Mouse (Mus musculus): Measurements from ENCODE around the gene Elmo1. TPM values are rescaled to one million over a fixed set of nuclear protein-coding genes. Genes with fewer than 3 reads are reported as not detected.

Elmo1 gene
- total RNA-seq, 4 experiments from 2014 or later = 10.9 to 15.1 (median 13.8) TPM

DNA sequence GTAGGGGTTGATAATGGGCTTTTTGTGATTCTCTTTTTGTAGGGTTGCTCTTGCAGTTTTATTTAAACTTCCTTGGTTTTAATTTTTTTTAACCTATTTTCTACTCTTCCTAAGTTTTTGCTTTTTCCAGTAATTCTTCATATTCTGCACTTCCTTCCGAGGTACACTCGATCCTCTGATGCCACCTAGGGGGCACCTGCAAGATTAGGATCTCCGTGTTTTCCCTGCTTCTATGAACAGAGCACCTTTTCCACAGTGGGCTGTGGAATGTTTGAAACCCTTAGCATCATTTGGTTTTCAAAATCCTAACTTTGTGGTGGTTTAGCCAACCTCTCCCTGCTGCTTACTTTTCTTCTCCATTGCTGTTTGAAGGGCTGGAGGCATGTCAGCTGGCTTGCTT, 181.4 kb downstream of the Elmo1 start:
- DNase-seq = no peak

DNA sequence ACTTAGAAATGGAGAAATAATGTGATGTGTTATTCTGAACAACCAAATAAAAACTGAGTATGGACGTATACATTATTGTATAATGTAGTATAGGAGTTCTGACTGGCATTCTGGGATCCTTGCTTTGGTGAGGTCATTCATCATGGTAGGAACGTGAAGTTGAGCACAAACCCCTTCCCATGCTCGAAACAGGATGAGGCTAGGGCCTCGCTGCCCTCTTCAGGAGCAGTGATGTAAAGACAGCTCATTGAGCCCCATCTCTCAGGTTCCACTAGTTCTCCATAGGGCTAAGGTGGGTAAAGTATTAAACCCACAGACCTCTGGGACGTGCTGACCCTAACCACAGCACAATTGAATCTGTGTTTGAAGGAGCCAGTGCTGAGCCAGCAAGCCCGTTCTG, 182.2 kb downstream of the Elmo1 start:
- no peak for DNase-seq

DNA sequence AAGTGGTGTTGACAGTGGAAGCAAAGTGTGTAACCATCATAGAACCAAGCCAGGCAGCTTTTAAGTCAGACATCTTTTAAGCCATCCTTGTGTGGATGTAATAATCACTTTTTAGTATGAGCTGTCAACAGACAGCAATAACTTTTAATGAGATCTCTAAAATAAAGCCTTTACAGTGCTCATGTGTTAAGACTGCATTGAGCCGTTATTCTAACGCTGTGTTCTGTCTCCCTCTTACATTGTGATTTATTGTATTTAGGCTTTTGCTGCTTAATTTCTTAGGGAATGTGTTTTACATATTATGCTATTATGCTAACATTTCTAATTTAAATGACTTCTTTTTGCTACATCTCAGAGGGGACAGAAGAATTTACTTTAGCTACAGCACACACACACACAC, 189.5 kb downstream of the Elmo1 start:
- no peak for DNase-seq

DNA sequence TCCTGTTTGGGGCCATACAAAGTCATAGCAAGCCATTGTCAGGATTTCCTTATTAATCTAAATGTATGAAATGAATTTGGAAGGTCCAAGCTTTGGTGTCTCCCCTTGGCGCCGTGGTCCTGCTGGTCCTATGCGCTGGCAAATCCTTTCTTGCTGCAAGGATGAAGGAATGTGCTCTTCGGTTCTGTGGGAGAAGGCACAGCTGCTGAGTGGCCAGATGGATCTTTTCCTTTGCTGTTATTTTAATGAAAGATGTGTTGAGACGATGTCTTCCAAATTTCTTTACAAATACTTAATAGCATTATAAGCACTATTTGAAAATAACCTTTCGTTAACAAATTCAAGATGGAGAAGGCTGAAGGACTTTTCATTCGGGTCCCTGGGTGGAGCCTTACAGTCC, 193.5 kb downstream of the Elmo1 start:
- no peak for DNase-seq

DNA sequence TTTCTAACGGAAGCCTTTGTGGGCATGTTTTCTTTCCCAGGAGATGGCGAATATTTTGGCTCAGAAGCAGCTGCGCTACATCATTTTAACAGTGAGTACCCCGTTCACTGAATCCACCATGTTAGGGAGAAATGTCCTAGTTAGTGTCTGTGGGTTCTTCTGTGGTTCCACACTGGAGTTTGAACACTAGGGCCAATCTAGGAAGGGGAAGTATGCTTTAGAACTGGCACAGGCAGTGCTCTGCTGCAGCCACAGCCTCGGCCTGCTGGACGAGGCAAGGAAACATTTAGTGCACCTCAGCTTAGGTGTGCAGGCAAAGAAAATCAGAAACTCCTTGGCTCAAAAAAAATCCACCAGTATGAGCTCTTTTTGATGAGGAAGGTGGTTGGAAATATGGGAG, 196.3 kb downstream of the Elmo1 start:
- DNase-seq = no peak

DNA sequence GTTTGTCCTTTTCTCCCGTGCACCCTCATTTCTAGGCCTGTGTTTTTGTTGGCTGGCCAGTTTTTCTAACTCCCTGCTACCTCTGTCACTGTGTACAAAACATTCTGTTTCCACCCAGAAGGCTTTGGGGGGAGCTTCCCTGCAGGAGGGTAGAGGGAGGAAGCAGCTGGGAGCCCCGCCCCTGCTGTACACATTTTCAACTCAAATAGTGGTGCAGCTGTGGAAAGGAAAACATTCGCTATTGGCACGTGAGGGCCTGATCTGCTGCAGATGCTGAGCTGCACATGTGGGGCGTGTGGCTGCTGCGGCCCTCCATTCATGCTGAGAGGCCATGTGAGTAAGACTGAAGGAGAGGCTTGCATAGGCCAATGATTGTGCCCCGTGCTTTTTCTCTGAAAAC, 198.0 kb downstream of the Elmo1 start:
- DNase-seq = no peak

DNA sequence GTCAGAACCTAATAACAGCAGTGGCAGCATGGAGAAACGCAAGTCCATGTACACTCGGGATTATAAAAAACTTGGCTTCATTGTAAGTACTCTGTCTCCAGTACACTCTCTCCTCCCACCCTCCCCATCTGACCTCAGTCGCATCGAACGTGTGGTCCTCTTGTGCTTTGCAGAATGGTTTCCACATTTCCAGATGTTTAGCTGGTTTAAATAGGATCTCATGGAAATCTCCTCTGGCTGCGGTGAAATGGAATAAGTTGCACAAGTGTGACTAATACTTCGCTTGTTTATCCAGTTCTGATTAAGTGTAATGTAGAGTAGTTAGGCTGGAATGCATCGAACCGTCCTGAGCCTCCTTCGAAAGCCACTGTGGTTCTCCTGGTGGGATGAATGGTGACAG, 200.0 kb downstream of the Elmo1 start:
- no peak for DNase-seq

DNA sequence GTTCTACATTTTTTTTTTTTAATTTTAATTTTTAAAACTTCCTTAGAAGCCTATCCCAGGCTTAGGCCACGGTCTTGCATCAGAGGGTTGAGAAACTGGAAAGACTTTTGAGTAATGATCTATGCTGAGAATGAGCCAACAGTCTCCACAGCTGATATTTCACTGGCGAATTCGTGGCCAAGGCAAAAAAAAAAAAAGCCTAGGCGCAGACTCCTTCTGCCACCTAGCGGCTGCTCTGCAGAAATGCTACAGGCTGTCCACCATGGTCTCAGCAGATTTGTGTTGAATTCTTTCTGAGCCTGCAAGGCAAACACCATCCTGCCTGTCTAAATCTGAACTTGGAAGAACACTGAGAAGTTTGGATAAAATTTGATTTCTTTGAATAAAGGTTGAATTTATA, 202.0 kb downstream of the Elmo1 start:
- peak; percentile 42 for DNase-seq

DNA sequence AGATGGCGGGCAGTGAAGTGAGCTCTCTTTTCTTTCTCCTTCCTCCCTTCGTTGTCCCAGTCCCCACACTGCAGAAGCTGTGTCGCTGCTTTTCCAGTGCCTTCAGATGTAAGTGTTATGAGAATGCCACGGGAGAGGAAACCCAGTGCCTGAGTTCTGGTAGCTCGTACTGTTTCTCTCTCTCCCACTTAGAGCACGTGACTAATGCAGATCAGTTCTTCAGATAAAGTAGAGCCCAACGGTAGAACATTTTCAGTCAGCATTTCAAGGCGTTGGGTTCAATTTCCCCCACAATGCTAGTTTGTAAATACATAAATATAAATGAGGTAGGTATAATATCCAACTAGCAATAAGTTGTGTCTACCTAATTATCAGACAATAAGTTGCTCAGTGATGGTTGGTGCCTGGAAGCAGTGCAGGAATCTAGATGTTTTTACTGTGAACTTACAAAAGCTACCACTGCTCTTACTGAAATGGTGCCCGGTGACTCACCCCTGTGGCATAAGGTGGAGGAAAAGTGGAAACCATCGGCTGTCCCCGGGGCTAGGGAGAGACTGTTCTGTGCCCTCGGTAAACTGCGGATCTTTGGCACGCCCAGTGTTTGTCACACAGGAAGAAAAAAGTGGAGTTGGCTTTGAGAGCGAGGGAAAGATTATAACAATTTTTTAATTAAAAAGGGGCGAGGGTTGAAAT, 205.0 kb downstream of the Elmo1 start:
- DNase-seq = no peak

DNA sequence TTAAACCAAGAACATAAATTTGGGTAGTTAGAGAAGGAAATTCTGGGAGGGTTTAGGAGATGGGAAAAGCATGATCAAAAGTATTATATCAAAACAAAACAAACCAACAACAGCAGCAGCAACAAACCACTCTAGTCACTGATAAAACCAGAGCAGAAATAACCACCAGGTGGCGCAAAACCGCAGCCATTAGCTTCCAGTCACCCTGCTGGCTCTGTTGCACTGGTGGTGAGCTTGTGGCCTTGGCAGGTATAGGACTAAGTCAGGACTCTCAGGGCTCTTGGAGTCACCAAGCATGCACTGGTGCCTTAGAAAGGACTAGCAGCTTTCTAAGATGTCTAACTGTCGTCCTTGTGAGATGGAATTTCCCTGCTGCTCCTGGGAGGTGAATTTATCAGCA, 207.4 kb downstream of the Elmo1 start:
- no peak for DNase-seq

DNA sequence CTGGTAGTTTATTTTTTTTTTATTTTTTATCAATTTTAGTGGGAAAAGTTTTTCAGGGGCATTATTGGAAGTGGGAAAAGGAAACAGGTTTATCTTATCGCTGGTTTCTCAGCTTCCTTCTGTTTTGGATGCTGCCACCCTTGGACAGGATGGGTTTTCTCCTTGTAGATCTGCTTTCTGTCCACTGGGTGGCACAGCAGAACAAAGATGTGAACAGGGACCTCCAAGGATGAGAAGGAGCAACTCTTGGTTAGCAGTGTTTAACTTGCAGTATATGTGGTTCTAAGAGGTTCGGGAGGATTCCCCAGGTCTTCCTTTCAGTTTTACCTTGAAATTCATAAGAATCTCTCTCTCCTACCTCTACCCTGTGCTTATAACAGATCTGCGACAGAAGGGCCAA, 209.0 kb downstream of the Elmo1 start:
- DNase-seq = no peak

DNA sequence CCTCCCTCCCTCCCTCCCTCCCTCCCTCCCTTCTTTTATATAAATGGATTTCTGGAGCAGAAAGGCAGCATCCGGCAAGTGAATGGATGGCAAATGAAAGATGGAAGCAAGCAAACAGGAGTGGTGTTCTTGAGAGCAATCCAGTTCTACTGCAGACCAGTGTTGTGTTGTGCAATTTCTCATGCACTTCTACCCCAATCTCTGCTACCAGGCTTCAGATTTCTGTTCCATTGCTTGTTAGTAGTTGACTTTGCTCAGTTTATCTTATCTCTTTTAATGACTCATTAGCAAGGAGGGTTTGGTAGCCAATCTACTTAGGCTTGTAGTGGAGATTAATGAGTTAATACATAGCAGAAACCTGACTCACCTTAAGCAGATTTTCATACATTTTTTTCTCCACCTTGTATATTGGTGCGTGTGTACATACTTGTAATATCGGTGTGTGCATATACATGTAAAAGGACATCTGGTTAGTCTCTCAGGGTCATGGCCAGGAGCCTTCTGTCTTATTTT, 209.7 kb downstream of the Elmo1 start:
- DNase-seq = no peak

DNA sequence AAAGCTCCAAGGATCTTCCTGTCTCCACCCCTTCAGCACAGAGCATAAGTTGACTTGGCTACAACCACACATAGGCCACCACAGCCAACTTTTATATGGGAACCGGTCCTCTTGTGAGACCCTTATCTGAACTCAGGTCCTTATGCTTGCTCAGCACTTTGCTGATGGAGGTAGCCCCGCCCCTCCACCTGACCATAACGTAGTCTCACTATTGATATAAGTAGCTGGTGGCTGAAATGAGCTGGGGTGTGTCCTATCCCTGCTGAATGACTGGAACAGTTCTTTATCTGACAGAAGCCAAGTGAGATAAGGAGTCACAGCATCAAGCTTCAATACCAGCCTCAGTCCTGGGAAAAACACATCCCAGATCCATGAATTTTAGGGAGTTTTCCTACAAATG, 210.2 kb downstream of the Elmo1 start:
- DNase-seq = no peak

DNA sequence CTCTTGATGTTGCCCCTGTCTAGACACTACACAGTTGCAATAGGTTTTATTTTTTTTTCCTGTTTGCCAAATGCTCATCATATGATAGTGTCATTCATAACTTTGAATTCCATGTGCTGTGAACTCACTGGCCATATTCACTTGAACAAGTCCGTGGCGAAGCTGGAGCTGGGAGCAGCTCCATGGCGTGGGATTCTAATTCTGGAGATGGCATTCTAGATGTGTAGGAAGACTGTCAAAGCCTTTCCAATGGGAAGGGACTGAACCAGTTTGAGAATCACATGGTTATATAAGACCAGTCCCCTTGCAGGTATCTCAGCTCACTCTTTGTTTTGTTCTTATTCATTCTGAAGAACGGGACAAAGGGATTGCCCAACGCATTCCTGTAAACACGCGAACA, 211.4 kb downstream of the Elmo1 start:
- DNase-seq = no peak

DNA sequence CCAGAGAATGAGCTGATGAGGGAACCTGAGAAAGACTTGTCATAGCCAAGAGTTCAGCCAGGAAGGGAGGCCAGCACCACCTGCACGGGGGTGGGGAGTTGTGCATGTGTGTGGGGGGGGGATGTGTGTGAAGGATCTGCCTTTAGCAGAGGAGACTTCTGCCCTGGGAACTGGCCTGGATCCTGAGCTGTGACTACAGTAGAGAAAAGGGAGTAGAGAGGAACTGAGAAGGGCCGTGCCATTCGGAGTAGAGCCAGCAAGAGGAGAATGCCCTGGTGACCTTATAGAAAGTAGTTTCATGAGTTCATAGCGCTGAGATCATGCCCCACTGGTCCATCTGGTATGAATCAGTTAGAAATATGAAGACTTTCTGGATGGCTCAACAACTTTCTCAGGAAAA, 215.2 kb downstream of the Elmo1 start:
- DNase-seq = no peak

DNA sequence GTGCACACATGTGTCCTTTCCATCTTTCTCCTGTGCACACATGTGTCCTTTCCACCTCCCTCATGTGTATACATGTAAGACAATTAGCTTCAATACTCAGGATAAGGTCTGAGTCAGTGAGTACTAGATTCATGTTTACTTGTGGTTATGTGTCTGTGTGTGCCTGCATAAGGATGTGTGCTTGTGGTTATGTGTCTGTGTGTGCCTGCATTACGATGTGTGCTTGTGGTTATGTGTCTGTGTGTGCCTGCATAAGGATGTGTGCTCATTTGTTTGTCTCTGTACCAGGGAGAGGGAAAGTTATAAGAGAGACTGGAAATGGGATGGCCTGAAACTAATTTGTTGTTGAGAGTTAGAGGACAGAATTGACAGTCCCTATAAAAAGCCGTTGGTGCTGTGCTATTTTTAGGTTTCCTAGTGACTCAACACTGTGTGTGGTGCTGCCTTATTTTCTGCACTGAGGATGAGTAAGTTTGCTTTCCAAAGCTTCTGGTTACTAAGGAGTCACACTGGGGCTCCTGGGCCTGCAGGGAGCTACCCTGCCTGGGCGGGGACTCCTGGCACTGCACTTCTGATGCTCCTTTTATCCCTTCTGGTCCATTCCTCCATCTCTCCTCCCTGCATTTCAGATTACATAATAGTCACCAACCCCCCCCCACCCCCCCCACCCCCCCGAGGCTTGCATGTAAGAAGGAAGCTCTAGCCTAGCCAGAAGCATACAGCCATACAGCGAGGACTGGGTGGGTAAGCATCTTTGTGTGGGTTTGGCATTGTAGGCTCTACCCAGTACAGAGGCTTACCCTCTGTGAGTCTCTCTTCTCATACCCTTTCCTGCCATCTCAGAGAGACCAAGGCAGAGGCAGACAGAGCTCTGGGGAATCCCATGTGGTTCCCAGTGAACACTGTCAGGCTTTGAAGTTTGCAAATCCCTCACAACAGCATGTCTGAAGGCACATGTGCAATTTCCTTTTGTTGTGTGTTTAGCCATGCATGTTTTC, 216.1 kb downstream of the Elmo1 start:
- no peak for DNase-seq

DNA sequence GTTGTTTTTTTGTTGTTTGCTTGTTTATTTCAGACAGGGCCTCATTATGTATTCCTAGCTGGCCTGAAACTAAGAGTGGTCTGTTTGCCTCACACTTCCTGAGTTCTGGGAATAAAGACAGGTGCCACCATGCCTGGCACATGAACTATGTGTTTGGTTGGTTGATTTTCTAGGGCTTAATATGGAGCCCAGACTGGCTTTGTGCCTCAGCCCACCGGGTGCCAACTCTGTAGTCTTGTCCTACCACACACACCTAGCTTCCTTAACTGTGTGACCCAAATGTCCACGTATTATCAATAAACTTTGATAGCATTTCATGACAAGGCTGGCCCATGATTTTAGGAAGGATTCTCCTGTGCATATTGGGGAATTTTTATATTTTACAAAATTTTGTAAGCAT, 217.0 kb downstream of the Elmo1 start:
- no peak for DNase-seq

DNA sequence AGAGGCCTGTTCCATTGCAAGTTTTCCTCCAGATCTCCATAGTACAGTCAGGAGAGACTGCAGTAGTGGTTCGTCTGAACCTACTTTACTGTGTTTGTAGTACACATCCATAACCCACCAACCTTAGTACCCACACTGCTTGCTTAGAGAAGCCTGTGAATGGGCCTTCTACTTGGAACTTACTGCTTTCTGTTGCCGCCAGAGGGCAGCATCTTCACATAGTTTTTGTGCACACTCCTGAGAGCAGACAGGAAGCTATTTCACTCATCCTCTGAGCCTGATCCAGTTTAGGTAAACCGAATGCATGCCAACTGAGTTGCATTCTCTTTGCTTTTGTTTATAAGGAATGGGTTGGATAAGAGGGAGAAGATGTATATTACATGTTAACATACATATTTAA, 221.2 kb downstream of the Elmo1 start:
- peak; percentile 61 for DNase-seq

DNA sequence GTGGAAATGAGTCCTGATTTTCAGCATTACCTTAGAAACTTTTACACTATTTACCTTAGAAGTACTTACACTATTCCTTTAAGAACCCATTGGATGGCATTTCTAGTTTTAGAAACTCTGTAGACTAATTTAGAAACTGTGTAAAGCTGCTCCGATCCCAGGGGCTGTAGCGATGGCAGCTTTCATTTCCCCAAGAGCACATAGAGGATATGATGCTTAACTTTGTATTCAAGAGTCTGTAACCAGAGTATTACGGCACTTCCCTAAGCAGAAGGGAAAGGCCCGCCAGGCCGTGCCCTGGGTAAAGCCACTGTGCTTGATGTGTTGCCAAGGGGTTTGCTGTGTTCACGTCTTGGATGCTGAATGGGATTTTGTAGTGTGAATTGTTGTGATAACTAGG, 222.9 kb downstream of the Elmo1 start:
- no peak for DNase-seq

DNA sequence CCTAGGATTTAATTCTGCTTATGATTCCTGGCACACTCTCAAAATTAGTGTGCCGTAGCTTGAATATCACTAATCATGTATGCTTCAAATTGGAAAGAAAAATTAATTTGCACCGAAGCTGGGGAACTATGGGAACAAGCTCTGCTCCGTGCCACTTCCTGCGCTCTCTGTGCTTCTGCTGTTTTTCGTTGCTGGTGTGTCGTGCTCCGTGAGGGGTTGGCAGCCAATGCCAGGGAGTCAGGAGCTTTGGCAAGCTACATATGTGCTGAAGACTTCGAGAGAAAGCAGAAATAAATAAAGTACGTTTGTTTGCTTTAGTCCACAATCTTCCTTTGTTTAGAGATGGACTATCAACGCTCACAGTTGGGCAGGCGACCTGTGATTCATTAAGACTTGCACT, 225.7 kb downstream of the Elmo1 start:
- DNase-seq = no peak

DNA sequence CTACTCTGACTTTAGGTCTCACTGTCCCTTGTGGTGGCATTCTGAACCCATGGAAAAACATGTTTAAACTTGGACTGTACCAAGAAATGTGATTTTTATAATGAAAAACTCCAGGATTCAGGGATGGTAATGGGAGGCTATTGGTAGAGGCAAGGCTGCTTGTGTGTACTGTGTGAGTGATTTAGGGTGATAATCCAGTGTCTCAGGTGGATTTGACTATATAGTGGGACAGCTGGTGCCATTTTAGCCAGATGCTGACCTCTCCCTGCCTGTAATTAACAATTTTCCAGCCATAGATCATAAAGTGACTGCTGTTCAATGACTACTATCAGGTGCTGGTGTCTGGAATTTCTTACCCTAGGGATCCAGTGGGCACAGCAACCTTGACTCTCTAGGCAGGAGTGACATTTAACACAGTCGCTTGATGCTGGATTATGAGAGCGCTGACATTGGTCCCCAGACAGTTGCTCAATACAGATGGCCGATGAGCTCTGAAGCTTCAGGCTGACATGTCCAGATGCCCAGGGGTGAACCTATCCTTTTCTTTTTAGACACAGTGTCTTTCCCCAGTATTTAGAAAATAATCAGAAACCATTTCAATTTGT, 228.3 kb downstream of the Elmo1 start:
- no peak for DNase-seq

DNA sequence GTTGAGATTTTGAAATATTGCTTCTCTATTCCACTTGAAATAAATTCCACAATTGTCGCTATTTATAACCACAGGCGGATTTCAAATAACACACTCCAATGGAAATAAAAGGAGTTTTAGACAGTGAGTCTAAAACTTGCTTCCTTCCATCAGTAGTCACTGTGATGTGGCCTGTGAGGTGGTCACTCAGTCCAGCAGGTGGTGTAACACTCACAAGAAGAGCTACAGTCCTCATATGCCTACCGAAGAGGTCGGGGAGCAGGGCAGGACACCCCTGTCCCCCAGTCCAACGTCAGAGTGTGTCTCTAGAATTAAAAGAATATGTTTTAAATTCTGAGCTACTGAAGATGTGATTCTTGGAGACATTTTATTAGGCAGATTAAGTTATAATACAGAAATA, 229.8 kb downstream of the Elmo1 start:
- DNase-seq = no peak

DNA sequence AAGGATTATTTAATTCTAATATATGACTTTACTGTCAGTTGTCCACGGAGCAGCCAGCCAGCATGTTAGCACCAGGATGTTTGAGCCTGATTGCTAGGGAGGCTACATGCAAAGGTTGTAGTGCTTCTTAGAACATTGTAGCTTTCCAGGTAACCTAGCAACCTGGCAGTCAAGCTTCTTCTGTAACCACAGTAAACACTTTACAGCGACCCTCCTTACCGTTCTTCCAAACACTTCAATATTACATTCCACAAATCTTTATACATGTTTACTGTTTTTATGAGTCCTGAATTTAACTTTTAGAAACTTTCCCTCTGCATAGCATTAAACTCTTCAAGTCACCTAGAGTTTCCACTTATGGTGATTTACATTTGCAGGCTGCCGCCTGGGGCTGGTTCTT, 233.1 kb downstream of the Elmo1 start:
- no peak for DNase-seq

Measured in adrenal gland, adult 8-10 months (tissue).